Mouse (Mus musculus) c-Kit-positive CD71-negative TER-119-negative erythroid progenitor cells, embryonic 14.5 days (primary cell): ENCODE results near the gene Aacs.

Experiments used
- DNase-seq: peaks from one replicate; pipeline ENCODE4 v3.0.0-alpha.2; 2013; ENCODE audit warnings: low read depth

The Aacs gene

GRCm38 (mm10) chr5:125492379-125493092 is 16.9 kb downstream of the Aacs start:
- DNase-seq = no peak

GRCm38 (mm10) chr5:125493093-125493423 is 17.4 kb downstream of the Aacs start:
- DNase-seq = no peak

GRCm38 (mm10) chr5:125495655-125496054 is 20.0 kb downstream of the Aacs start:
- DNase-seq = no peak

GRCm38 (mm10) chr5:125497821-125498600 is 22.4 kb downstream of the Aacs start:
- DNase-seq = no peak

GRCm38 (mm10) chr5:125501505-125501904 is 25.9 kb downstream of the Aacs start:
- no peak for DNase-seq

- no peak for DNase-seq
These were observed 26.6 kb downstream of the Aacs start for GRCm38 (mm10) chr5:125502186-125502585.

GRCm38 (mm10) chr5:125503628-125504027 is 28.0 kb downstream of the Aacs start:
- DNase-seq = no peak

GRCm38 (mm10) chr5:125504692-125505091 is 29.1 kb downstream of the Aacs start:
- DNase-seq = no peak

GRCm38 (mm10) chr5:125505968-125506367 is 30.4 kb downstream of the Aacs start:
- no peak for DNase-seq

GRCm38 (mm10) chr5:125507582-125507981 is 32.0 kb downstream of the Aacs start:
- no peak for DNase-seq

- DNase-seq = no peak
These were observed 32.4 kb downstream of the Aacs start for GRCm38 (mm10) chr5:125508006-125508405.

- no peak for DNase-seq
These were observed 33.9 kb downstream of the Aacs start for GRCm38 (mm10) chr5:125509541-125509940.

- DNase-seq = no peak
These were observed 39.4 kb downstream of the Aacs start for GRCm38 (mm10) chr5:125515006-125515405.

GRCm38 (mm10) chr5:125518640-125519039 is 43.0 kb downstream of the Aacs start:
- DNase-seq = no peak

- DNase-seq = no peak
These were observed 45.4 kb downstream of the Aacs start for GRCm38 (mm10) chr5:125520930-125521590.

GRCm38 (mm10) chr5:125523361-125523760 is 47.7 kb downstream of the Aacs start:
- no peak for DNase-seq

GRCm38 (mm10) chr5:125525516-125525915 is 49.9 kb downstream of the Aacs start:
- no peak for DNase-seq

GRCm38 (mm10) chr5:125526464-125526863 is 50.9 kb downstream of the Aacs start:
- no peak for DNase-seq

- no peak for DNase-seq
These were observed 53.5 kb downstream of the Aacs start for GRCm38 (mm10) chr5:125529109-125529508.

GRCm38 (mm10) chr5:125531634-125532033 is 56.0 kb downstream of the Aacs start, which contains the start of gene Tmem132b:
Gene Tmem132b (plus strand): TSS chr5:125531774.
- no peak for DNase-seq

- no peak for DNase-seq
These were observed 56.6 kb downstream of the Aacs start for GRCm38 (mm10) chr5:125532191-125532544.

GRCm38 (mm10) chr5:125532545-125533224 is 57.1 kb downstream of the Aacs start:
- no peak for DNase-seq
